Mouse (Mus musculus) inflammation-experienced regulatory T-cells, adult 6 months (primary cell): ENCODE measurements around the gene Tnk1. TPM values are rescaled to one million over a fixed set of nuclear protein-coding genes. Genes with fewer than 3 reads are reported as not detected.
A peak's percentile ranks its signal among the peaks of the same experiment; 100 is the strongest.

Source experiments
- ATAC-seq: one replicate; pipeline ENCODE4 v1.8.0; 2017
- polyA plus RNA-seq, 3 experiments: library from polyadenylated mRNA; unstranded; fragments of 100-300 nt; shearing (Covaris generic); gene quantifications; one replicate each; pipeline ENCODE4 v1.2.1; 2017

The Tnk1 gene
- polyA plus RNA-seq = under 1 TPM in 1 of 3 experiments, not detected in 2; 0.19 TPM

DNA sequence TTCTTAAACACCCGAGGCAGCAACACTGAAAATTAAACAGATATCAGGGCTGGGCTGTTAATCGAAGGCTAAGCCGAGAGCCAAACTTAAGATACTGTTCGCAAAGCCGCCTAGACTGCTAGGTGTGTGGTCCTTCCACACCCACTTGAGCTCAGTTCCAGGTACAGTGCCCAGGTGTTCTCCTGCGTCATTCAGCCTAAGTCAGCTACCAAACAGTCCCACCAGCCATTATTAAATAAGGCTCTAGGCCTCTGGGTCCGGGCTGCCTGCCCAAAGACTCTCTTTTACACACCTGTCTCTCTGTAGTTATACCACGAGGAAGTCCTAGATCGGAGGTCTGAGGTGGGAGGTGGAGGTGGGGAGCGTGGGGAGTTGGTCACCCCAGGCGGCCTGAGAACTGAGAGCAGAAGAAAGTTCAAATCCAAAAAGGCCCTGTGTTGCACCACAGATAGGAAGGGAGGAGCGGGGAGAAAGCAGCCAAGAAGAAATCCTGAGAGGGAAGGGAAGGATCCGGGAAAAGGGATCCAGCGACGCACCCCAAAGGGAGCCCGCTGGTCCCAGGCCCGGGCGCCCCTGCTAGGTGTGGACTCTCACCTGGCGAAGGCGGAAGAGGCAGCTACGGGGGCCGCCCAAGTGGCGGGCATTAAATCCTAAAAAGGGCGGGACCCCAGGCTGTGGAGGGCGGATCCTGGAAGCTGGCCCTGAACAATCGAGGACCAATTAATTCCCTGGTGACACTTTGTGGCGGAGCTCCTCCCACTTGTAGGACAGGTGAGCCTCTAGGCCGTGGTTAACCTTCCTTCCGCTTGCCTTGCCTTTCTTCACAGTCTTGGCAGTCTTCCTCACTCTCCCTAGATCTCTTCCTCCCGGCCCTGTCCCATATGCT is at the start of gene Tnk1:
Tnk1 (minus strand) TSS at position 618 of the 886 bp plus-strand sequence.
- ATAC-seq = no peak

DNA sequence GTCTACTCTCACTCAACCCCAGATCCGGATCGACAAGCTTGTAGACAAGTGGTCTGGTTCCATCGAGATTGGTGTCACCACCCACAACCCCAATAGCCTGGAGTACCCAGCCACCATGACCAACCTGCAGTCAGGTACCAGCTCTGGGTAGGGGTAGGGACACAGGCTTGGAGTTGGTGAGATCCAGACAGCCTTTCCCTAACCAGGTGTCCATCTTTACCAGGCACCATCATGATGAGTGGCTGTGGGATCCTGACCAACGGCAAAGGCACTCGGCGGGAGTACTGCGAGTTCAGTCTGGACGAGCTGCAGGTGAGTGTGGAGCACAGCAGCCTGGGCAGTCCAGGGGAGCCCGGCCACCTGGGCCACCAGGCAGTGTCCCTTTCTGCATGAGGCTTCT is 45.8 kb upstream of the Tnk1 start:
- no peak for ATAC-seq

DNA sequence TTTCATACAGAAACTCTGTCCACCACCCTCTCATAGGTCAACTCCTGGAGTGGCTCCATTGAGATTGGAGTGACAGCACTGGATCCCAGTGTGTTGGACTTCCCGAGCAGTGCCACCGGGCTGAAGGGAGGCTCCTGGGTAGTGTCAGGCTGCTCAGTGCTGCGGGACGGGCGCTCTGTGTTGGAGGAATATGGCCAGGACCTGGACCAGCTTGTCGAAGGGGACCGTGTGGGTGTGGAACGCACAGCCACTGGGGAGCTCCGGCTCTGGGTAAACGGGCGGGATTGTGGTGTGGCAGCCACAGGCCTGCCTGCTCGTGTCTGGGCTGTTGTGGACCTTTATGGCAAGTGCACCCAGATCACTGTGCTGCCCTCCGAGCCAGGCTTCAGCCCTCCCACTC is 44.4 kb upstream of the Tnk1 start:
- no peak for ATAC-seq

DNA sequence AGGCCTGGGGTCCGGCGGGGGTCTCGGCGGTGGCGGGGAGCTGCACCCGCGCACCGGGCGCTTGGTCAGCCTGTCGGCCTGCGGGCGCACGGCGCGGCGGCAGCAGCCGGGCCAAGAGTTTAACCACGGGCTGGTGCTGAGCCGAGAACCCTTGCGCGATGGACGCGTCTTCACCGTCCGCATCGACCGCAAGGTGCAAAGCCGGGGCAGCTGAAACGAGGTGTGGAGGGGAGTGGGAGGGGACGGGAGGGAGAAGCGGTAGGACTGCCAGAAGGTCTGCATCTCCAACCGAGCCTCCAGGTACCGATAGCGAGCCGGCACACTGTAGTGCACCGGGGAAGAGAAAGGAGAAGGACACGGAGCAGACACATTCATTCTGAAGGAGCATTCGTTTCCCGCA is 43.5 kb upstream of the Tnk1 start:
- ATAC-seq = no peak

DNA sequence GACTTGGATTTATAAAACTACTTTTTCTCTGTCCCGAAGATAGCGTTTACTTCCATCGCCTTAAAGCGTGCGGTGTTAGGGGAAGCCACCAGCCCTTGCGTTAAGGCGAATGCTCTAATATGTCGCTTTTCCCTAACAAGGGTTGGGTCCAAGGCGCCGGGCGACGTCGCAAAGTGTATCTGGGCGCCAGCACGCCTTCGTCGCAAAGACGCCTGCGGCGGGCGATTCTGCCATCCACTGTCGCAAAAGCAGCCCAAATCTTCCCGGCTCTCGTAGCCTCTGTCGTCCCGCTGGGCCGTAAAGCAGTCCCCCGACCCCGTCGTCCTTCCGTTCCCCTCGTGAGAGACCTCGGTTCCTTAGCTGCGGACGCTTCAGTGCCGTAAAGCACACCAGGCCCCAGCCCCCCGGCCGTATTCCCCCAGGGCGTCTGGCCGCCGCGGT is 42.9 kb upstream of the Tnk1 start:
- peak; percentile 70 for ATAC-seq

DNA sequence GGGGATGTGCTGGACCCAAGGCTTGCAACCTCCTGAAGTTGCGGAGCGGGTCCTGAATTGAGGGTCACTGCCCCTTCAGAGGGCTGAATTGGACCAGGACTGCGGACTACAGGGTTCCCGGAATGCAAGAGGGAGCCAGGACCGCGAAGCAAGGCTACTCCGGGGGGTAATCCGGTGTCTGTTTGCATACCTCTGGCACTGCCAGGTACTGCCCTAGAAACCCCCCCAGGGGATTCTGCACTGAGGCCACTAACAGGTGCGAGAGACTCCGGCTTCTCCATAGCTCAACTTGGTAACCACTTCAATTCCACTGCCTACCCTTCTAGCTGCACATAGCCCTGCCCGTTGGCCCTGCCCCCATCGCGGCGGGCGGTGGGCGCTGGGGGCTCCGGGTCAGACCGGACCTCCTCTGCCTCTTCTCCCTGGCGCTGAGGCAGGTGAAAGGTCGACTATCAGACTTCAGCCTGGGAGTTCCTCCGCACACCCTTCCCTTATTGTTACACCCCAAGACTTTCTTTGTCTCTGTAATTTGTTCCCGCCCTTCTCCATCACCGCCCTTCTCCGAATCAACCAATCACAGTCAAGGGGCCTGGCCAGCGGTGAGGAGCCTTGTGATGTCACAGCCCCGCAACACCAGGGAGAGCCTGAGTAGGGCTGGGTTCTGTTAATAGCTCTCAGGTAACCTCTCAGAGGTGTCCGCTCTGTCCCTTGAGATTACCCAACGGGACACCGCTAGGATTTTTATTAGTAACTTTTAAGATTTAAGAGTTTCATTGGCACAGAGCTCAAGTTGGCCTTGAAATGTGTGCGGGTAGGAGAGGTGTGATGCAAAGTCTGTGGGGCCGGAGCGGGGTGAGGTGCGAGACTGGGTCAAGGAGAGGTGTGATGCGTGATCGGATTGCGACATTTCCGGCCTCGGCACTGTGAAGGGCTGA is 42.2 kb upstream of the Tnk1 start, which contains the start of the genes 2810408A11Rik and Neurl4:
2810408A11Rik (minus strand) TSS at position 517 of the 935 bp plus-strand sequence.
Neurl4 (plus strand) TSS at position 602 of the 935 bp plus-strand sequence.
- peak; percentile 94 for ATAC-seq

DNA sequence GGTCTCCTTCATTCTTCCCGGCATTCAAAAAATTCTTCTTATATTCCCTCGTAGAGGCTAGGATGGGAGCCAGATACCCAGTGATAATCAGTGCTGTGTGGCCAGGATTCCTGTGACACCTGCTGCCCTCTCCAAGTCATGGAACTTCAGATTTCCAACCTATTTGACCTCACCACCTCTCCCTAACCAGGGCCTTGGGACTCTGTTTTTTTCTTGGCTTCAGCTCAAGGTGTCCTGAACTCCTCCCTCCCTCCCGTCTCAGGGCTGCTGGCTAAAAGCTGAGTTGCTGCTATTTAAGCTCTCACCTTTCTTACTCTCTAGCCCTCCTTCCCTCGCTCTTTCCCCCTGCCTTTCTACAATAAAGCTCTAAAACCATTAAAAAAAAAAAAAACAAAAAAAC is 41.3 kb upstream of the Tnk1 start:
- ATAC-seq = no peak

DNA sequence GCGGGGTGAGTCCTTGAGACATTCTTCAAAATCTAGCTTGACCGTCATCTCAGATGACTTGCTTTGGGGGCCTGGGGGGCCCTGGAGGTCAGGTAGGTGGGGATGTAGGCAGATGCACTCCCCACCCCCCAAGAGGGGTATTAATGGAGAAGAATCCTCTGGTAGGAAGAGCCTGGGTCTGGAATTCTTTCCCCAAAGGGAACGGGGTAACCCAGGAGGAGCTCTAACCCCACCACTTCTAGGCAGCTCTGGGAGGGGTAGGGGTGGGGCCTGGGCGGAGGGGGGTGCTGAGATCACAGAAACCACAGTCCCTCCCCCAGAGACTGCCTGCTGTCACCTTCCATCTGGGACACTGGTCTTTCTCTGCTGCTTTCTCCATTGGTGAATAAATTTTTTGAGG is 36.8 kb upstream of the Tnk1 start, which contains the start of gene Acap1:
Acap1 (minus strand) TSS at position 249 of the 400 bp plus-strand sequence.
- ATAC-seq = peak; percentile 64

DNA sequence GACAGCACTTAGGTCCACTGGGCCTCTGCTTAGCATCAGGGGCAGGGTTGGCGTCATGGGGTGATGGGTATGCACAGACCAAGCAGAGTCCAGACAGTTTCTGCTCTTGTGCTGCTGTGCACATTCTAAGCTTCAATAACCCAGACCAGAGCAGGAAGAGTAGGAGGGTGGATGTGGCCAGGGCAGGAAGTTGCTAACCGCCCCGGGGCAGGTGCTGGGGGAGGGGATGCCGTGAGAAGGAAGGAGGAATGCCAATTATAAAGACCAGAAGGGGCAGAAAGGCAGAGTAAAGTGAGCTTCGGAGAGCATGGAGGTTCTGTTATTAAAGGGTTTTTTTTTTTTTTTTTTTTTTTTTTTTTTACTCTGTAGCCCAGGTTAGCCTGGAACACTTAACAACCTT is 36.1 kb upstream of the Tnk1 start:
- peak; percentile 92 for ATAC-seq

DNA sequence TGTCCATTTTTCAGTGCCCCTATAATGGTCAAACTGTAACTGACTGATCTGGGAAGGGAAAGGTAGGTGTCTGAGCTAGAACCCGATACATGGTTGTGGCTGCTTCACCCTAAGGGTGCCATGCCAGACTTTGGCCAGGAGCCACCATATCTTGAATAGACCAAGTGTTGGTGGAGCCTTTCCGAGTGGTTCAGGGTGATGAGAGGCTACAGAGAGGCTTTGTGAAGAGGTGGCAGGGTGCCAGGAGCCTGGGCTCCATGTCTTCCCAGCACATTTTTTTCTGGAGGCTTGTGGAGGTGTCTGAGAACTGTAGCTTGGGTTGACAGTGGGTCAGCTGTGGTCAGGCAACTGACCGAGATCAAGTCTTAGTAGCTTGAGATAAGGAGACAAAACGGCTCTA is 33.0 kb upstream of the Tnk1 start:
- no peak for ATAC-seq

DNA sequence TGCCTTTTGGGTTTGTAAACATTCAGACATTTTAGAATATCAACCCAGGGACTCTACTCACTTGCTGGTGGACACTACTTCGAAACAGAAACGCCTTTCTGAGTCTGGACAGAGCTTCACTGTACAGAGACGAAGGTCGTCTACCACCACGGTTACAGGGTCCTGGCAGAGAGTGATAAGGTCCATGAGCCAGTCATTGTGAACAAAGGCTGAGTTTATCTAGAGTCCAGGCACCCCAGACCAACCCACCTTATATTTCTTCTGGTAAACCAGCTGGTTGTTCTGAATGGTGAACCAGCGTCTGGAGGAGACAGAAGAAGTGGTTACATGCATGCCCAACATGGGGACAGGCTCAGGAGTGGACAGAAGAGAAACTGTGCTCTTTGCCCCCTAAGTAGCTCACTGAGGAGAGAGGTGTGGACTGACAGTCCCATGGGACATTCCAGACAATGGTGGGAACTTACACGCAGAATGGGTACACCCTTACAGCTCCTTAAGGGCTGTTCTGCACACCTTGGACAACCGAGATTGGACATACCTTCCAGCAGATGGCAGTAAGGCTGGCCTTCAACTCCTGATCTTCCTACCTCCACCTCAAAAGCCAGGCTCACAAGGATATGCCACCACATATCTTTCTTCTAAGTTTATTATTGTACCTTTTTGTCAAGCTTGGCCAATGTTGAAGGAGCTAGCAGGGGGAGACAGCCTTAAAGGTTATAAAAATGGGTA is 28.5 kb upstream of the Tnk1 start:
- no peak for ATAC-seq

DNA sequence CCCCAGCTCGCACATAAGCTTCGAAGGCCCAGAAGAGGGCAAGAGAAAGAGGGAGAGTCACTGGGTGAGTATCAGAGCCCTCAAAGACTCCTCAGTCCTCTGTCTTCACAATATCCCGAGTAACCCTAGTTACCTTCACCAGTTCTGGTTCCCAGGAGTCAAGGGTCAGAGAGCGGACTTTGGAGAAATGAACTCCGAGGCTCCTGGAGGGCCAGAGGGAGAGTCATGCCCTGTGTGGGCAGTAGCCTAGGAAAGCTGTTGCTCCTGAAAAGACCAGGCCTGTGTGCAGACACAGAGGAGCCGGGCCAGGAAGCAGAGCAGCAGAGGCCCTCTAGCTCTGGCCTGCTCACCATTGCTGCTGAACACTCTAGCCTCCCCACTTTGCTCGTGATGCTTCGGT is 26.1 kb upstream of the Tnk1 start:
- no peak for ATAC-seq

DNA sequence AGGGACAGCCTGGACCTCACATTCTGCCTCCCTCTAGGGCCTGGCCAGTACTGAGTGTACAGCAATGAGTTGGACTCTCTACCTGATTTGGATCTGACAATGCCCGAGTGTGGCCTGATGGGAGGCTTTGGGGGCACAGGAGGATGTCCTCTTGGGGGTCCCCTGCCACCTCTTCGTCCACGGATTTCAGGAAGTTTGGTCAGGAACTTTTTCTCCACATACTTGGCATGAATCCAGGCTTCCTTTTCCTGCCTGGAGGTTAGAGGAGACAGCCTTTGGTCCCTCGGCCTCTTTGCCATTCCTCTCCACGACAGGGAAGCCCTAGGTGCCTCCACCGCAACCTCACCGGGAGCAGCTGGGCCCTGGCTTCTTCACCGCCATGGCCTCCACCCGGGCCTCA is 25.7 kb upstream of the Tnk1 start:
- ATAC-seq = no peak

DNA sequence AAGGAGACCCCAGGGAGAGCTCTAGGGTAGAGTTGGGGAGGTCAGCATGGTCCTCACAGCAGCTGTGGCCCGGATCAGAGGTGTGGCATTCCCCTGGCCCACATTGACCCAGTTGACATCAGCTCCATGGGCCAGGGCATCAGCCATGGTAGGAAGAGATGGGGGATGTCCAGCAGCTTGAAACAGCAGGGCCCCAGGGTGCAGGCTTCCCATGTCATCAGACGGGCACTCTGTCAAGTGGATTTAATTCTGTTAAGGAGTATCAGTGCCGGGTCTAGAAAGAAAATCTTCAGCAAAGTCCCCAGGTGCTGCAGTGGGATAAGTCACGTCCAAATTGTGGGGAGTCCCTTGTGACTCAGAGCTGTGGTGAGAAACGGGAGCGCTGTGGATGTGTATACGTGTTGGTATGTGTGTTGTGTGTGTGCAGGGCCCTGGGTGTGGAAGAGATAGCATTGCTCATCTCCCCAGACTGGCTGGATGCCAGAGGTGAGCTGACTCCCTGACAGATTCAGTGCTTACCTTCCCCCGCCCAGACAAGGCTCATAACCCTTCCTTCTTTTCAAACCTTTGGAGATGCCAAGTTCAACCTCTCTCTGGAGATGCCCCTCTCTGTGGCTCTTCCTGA is 25.1 kb upstream of the Tnk1 start:
- no peak for ATAC-seq

DNA sequence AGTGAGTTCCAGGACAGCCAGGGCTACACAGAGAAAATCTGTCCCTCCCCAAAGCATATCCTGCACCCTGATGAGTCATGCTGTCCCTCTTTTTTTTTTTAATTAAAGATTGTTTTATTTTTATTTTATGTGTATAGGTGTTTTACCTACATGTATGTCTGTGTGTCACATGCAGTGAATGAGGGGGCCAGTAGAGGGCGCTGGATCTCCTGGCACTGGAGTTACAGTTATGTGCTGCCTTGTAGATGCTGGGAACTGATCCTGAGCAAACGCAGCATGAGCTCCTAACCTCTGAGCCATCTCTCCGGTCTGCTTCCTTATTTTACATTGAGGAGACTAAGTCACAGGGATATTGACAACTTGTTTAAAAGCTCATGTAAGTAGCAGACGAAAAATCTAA is 24.5 kb upstream of the Tnk1 start:
- no peak for ATAC-seq

DNA sequence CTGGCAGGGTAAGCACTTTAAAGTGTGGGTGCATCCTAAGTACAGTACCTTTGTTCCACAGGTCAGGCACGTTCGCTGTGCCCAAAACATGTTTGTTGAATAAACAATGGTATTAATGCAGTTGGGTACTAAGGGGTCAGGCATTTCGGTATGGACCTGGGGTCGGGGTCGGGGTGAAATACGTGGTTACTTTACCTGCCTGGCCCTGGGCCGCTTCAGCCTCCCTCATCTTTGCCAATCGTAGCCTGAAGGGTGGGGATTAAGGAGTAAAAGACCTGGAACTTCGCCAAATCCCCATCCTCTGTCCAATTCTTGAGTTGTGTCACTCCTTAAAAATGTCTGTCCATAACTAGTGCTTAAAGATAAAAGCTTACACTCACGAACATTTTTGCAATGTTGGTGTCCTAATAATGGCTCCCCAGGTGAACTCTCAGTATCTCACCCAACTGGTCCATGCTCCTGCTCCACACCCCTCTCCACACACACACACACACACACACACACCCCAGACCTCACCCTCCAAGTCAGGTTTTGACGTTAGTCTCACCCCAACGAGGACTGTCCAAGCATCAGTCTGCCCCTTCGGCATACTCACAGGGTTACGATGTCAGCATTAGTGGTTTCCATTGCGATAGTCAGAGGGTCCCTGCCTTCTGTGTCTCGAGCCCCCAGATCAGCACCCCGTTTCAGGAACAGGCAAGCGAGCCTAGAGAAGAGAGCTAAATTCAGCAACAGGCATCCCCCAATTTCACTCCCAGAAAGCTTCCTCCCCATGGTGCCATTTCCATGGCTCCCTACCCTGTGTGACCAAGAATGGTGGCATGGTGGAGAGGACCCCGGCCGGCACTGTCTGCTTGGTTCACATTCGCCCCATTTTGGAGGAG is 23.5 kb upstream of the Tnk1 start:
- no peak for ATAC-seq

DNA sequence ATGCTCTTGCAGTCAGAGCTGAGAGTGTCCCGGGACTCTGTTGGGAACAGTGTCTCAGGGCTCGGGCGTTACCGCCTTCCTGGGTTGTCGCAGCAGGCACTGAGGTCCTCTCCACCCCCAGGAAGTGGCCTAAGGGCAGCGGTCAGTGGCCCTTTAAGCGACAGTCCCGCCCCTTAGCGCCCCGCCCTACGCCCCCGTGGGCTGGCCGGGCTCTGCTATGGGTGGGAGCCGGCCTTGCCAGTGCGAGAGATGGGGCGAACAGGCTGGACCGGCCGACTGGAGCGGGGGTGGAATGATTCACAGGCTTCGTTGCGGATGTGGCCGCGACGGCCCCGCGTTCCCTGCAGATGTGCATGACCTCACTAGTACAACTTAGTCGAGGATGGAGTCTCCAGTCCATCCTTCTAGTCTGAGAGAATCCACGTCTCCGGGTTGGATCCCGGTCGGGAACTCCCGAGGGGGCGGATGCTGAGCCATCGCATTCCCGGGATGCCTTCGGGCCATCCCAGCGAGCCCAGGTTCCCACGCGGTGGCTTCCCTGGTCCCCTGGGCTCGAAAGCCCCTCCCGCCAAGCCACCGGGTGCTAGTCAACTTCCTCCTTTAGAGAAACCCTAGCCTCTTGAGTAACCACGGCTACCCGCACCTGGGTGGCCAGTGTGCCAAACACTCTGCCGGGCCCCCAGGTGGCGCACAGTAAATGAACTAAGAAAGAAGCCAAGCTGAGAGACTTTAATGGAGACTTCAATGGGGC is 22.5 kb upstream of the Tnk1 start, which contains the start of gene Kctd11:
Kctd11 (minus strand) TSS at position 554 of the 751 bp plus-strand sequence.
- peak; percentile 54 for ATAC-seq

DNA sequence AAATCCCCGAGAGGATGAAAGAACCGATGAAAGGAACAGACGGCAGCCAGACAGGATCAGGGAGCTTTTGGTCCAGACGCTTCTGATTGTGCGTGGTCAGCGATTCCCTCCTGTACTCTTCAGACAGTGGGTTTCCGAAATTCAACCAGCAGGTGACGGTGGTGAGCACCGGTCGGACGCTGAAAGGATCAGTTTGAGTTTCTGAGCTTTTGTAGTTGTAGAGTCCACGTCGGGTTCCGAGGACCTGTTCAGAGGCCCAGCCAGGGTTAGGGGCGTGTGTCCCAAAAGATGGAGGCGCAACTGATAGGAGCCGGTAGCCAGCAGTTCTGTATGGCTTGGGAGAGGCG is 21.9 kb upstream of the Tnk1 start:
- ATAC-seq = peak; percentile 33

DNA sequence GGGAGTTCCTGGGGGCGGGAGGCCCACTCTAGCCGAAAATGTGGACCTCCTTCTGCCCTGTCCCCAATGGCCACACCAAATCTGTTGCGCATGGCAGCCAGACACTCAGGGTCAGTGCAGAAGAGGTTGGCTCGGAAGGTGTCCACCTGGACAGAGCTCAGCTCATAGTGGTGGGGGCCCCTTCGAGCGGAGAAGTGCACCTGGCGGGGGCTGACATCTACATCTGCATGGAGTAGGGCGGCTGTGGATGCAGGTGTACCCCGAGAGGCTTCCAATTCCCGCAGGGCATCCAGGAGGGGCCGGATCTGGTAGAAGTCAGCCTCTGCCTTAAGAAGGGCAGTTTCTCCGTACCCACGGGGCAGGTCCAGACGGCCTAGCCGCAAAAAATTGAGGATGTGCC is 21.2 kb upstream of the Tnk1 start:
- no peak for ATAC-seq

DNA sequence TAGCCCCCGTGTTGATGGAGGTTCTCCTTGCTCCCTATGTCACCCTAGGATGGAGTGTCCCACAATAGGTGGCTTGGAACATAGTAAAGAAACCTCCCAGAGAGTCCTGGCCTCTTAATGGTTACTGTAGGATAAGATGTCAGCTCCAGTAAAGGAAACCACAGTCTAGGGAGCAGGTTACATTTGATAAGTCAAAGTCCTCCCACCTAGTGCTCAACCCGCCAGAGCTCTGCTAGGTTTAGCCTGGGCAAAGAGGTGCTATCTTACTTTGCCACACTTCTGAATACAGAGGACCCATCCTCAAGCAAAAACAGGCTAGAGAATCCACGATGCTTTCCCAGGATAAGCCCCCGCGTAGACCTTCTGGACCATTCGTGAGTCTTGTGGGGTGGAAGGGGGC is 20.4 kb upstream of the Tnk1 start:
- no peak for ATAC-seq
